Mouse (Mus musculus): ENCODE data around the gene Kcnj11. TPM values are rescaled to one million over a fixed set of nuclear protein-coding genes. Genes with fewer than 3 reads are reported as not detected.

Gene Kcnj11
- total and polyA plus RNA-seq, 3 experiments, result not detected

GRCm38 (mm10) chr7:46097319-46097783, 3.2 kb downstream of the Kcnj11 start:
- Histone ChIP-seq H3K4me1 (ENCODE audit: control insufficient read depth in 1 of 2, insufficient read depth in 2 of 2, low read length in 2 of 2) (no peaks in the 10 kb centered on the region), H3K36me3 (ENCODE audit: control insufficient read depth in 1 of 2, insufficient read depth in 2 of 2, low read length in 2 of 2) (no peaks in the 10 kb centered on the region), H3K9me3 (replicated peaks; ENCODE audit: insufficient read depth, low read length) (no peaks in the 10 kb centered on the region), H3K79me2 (ENCODE audit: control insufficient read depth, insufficient read depth, low read length, poor library complexity) (no peaks in the 10 kb centered on the region), H3K9ac (ENCODE audit: control insufficient read depth, low read depth, low read length, poor library complexity, severe bottlenecking) (no peak overlapping the region), H3K4me3 (ENCODE audit: control insufficient read depth in 1 of 2, insufficient read depth in 1 of 2, low read depth in 2 of 2, low read length in 2 of 2) (no peak overlapping the region), H3K27ac (ENCODE audit: control insufficient read depth, low read depth, low read length) (no peak overlapping the region), H3K27me3 (ENCODE audit: control insufficient read depth in 1 of 2, insufficient read depth in 2 of 2, low read length in 2 of 2) (no peaks in the 10 kb centered on the region)
- TF ChIP-seq ZC3H11A (IDR thresholded peaks at IDR 0.05; ENCODE audit: low read depth, low read length) (no peak), NRF1 (IDR thresholded peaks at IDR 0.05; ENCODE audit: insufficient read depth, low read depth, low read length, poor library complexity, severe bottlenecking) (no peak), POLR2AphosphoS5 (IDR thresholded peaks at IDR 0.05; ENCODE audit: borderline replicate concordance, low read depth, low read length) (no peak), NELFE (IDR thresholded peaks at IDR 0.05; ENCODE audit: low read depth, low read length) (no peak), BHLHE40 (IDR thresholded peaks at IDR 0.05; ENCODE audit: borderline replicate concordance, low read depth, low read length) (no peak), ETS1 (IDR thresholded peaks at IDR 0.05; ENCODE audit: low read depth, low read length) (no peak), HCFC1 (IDR thresholded peaks at IDR 0.05; ENCODE audit: low read depth, low read length) (no peak), ZMIZ1 (IDR thresholded peaks at IDR 0.05; ENCODE audit: low read depth, low read length) (no peak), EP300 (IDR thresholded peaks at IDR 0.05; ENCODE audit: low read depth in 1 of 2, low read length in 2 of 2) (no peak), GATA1 (IDR thresholded peaks at IDR 0.05; ENCODE audit: low read depth, low read length) (no peak), JUND (IDR thresholded peaks at IDR 0.05; ENCODE audit: low read depth, low read length) (no peak), ZNF384 (IDR thresholded peaks at IDR 0.05; ENCODE audit: low read depth, low read length) (no peak), ZKSCAN1 (IDR thresholded peaks at IDR 0.05; ENCODE audit: low read depth, low read length) (no peak), CTCF (IDR thresholded peaks at IDR 0.05 in 2 of 3, conservative IDR thresholded peaks at IDR 0.05 in 1 of 3; ENCODE audit: control insufficient read depth in 1 of 3, insufficient read depth in 1 of 3, low read depth in 2 of 3, low read length in 3 of 3, poor library complexity in 1 of 3, severe bottlenecking in 1 of 3) (no peak), MYC (IDR thresholded peaks at IDR 0.05; ENCODE audit: low read depth, low read length) (no peak), KAT2A (conservative IDR thresholded peaks at IDR 0.05; ENCODE audit: low read depth, low read length) (no peak)
- no peak for DNase-seq (ENCODE audit: low read depth, low spot score)

- H3K4me3 ChIP-seq (ENCODE audit: control insufficient read depth in 1 of 2, insufficient read depth in 1 of 2, low read depth in 2 of 2, low read length in 2 of 2), result no peak overlapping the region
- no peaks in the 10 kb centered on the region for H3K36me3 ChIP-seq (ENCODE audit: control insufficient read depth in 1 of 2, insufficient read depth in 2 of 2, low read length in 2 of 2)
- H3K9me3 ChIP-seq (replicated peaks; ENCODE audit: insufficient read depth, low read length), result no peaks in the 10 kb centered on the region
- no peaks in the 10 kb centered on the region for H3K4me1 ChIP-seq (ENCODE audit: control insufficient read depth in 1 of 2, insufficient read depth in 2 of 2, low read length in 2 of 2)
- H3K79me2 ChIP-seq (ENCODE audit: control insufficient read depth, insufficient read depth, low read length, poor library complexity), result no peaks in the 10 kb centered on the region
- H3K9ac ChIP-seq (ENCODE audit: control insufficient read depth, low read depth, low read length, poor library complexity, severe bottlenecking), result no peak overlapping the region
- peak; percentile 80 for DNase-seq (ENCODE audit: low read depth, low spot score)
- no peak overlapping the region for H3K27ac ChIP-seq (ENCODE audit: control insufficient read depth, low read depth, low read length)
- TF ChIP-seq MAX (IDR thresholded peaks at IDR 0.05; ENCODE audit: low read length), result no peak
- no peak for TF ChIP-seq CHD1 (IDR thresholded peaks at IDR 0.05; ENCODE audit: low read depth, low read length)
- no peak for TF ChIP-seq MAZ (IDR thresholded peaks at IDR 0.05; ENCODE audit: low read depth, low read length)
- no peak for TF ChIP-seq NRF1 (IDR thresholded peaks at IDR 0.05; ENCODE audit: insufficient read depth, low read depth, low read length, poor library complexity, severe bottlenecking)
- no peak; a peak in 1 of 4 replicates for TF ChIP-seq EP300 (IDR thresholded peaks at IDR 0.05; ENCODE audit: low read depth in 1 of 2, low read length in 2 of 2)
- TF ChIP-seq RAD21 (IDR thresholded peaks at IDR 0.05; ENCODE audit: low read depth, low read length), result peak; percentile 88
- TF ChIP-seq SMC3 (IDR thresholded peaks at IDR 0.05; ENCODE audit: low read depth, low read length), result peak; percentile 79
- TF ChIP-seq GATA1 (IDR thresholded peaks at IDR 0.05; ENCODE audit: low read depth, low read length), result peak; percentile 63
- TF ChIP-seq KAT2A (conservative IDR thresholded peaks at IDR 0.05; ENCODE audit: low read depth, low read length), result no peak
- TF ChIP-seq CTCF (IDR thresholded peaks at IDR 0.05 in 2 of 3, conservative IDR thresholded peaks at IDR 0.05 in 1 of 3; ENCODE audit: control insufficient read depth in 1 of 3, insufficient read depth in 1 of 3, low read depth in 2 of 3, low read length in 3 of 3, poor library complexity in 1 of 3, severe bottlenecking in 1 of 3), result peak; percentile 84 to 93 (median 85)
- no peak for TF ChIP-seq NELFE (IDR thresholded peaks at IDR 0.05; ENCODE audit: low read depth, low read length)
- no peak for TF ChIP-seq CHD2 (IDR thresholded peaks at IDR 0.05; ENCODE audit: low read length)
- TF ChIP-seq ZC3H11A (IDR thresholded peaks at IDR 0.05; ENCODE audit: low read depth, low read length), result peak; percentile 63
- TF ChIP-seq MXI1 (IDR thresholded peaks at IDR 0.05; ENCODE audit: low read depth, low read length), result no peak
- TF ChIP-seq POLR2A (IDR thresholded peaks at IDR 0.05; ENCODE audit: control insufficient read depth in 1 of 2, insufficient read depth in 1 of 2, low read depth in 1 of 2, low read length in 2 of 2, poor library complexity in 1 of 2), result no peak
- TF ChIP-seq E2F4 (IDR thresholded peaks at IDR 0.05; ENCODE audit: borderline replicate concordance, low read depth, low read length), result no peak
- TF ChIP-seq SIN3A (IDR thresholded peaks at IDR 0.05; ENCODE audit: low read length), result no peak
- no peak for TF ChIP-seq MYB (IDR thresholded peaks at IDR 0.05; ENCODE audit: low read depth, low read length)
- no peak for TF ChIP-seq UBTF (IDR thresholded peaks at IDR 0.05; ENCODE audit: borderline replicate concordance, insufficient read depth, low read depth, low read length)
- peak; percentile 30; the same call in 1 of the 2 replicates for TF ChIP-seq TAL1 (IDR thresholded peaks at IDR 0.05; ENCODE audit: low read length)
- TF ChIP-seq ETS1 (IDR thresholded peaks at IDR 0.05; ENCODE audit: low read depth, low read length), result peak; percentile 25; the same call in 1 of the 2 replicates
- no peak for TF ChIP-seq MEF2A (IDR thresholded peaks at IDR 0.05; ENCODE audit: extremely low read depth, insufficient replicate concordance, low read depth, low read length, poor library complexity, severe bottlenecking)
- no peaks in the 10 kb centered on the region for H3K27me3 ChIP-seq (ENCODE audit: control insufficient read depth in 1 of 2, insufficient read depth in 2 of 2, low read length in 2 of 2)
Observed at GRCm38 (mm10) chr7:46096136-46096535, 4.4 kb downstream of the Kcnj11 start.

All from MEL (cell line).